Mouse (Mus musculus) urinary bladder, postnatal 25 days (tissue): ENCODE measurements around the gene Elane.

Experiments used
- DNase-seq: peaks from one replicate; pipeline ENCODE4 v3.0.0; 2022; ENCODE audit warnings: low spot score

Gene Elane

DNA sequence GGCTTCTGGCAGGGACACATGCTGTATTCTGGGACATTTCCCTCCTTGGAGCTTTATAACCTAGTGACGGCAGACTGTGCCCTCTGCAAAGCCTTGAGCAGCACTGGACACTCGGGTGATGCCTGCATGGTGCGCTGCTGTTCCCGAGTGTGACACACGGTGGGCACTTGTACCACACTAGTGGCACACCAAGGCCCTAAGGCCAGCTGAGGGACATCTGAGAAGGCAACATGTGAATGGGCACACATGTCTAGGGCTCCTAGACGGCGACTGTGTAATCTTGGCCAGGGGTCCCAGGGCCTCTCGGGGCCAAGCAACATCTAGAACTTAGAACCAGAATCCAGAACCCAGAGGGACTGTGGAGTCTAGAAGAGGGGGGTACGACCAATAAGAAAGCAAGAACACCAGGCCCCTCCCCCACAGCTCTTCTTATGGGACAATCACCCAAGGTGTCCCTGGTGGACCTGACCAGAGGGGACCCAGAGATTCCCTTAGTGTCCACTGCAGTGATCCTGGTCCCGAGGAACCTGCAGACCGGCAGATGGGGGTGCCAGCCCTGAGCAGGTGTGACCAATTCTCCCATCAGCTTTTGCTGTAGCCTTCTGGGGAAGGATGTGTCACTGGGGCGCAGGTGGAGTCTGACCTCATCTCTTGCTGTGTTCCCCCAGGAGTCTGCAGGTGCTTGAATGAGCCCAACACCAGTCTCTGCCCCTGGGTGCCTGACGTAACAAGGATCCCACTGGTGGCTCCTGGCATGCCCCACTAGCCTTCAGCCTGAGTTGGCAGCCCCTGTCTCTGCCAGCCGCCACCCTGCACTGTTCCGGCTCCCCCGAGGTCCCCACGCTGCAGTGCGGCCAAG lies 44.1 kb downstream of the Elane start:
- DNase-seq, result no peak

DNA sequence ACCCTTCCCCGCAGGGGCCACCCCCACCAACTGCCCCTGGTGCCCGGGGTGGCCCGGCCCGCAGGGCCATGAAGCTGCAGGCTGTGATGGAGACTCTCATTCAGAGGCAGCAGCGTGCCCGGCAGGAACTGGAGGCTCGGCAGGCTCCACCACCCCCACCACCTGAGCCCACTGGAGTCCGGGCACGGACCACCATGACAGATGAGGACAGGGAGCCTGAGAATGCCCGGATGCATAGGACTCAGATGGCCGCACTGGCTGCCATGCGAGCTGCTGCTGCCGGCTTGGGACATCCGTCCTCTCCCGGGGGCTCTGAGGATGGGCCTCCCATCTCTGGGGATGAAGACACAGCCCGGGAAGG lies 44.8 kb downstream of the Elane start:
- DNase-seq, result no peak

DNA sequence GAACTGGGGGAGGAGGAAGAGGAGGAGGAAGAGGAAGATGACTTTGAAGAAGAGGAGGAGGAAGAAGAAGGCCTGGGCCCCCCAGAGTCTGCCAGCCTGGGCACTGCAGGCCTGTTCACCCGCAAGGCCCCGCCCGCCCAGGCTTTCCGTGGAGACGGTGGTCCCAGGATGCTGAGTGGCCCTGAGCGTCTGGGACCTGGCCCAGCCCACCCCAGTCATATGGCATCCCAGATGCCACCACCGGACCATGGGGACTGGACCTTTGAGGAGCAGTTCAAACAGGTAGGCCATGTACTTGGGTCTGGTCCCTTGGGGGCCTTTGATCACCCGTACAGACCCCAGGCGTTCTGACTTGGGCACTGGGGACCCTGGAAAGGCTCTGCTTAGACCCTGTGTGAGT lies 45.8 kb downstream of the Elane start:
- DNase-seq, result no peak

DNA sequence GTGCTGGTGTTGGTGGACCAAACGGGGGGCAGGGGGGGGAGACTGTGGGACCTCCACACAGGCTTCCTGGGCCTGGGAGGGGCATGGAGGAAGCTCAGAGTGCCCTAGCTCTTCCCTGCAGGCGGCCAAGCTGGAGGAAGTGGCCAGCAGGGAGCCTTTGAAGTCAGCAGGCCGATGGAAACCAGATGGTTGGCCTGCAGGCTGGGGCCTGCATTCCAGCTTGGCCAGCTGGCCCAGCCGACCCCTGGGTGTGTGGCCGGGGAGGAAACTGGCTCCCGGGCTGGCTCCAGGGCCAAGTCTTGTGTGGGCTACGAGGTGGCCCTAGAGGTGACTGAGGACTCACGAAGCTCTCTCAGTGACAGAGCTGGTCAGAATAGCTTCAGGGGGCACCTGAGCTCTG lies 46.7 kb downstream of the Elane start:
- DNase-seq, result no peak

DNA sequence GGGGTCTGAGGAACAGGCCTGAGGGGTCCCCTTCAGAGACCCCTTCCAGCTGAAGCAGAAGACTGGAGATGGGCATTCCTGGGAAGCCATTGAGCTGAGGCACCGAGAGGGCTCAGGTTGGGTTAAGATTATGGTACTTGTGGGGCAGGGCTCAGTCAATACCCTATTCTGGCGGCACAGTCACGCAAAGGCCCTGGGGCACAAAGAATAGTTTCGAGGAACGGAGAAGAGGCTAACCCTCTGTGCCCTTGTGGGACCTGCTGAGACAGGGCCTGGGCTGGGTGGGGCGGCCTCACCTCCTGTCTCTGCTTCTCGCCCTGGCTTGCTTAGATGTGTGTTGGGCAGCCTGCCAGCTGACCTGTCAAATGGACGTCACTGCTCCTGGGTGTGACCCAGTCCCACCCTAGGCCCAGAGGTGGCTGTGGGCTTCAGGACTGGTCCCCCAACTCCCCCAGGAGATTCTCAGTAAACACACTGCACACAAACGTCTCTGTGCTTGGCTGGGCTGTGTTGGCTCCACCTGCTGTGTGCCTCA lies 47.2 kb downstream of the Elane start:
- no peak for DNase-seq

DNA sequence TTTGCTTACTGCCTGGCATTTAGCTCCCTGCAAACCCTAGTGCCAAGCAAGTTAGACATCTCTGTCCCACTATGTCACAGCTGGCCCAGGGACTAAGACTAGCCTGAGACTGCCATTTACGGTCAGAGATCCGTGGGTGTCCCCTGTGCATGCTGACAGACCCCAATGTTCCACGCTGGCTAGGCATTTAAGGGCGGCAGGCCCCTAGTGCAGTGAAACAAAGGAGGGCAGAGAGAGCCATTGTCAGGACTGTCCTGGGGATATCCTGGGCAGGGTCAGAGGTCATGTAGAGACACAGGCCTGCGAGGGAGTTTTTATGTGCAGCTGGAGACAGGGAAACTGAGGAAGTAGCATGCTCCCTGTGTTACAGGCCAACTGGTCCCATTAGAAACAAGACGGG lies 47.8 kb downstream of the Elane start:
- no peak for DNase-seq

DNA sequence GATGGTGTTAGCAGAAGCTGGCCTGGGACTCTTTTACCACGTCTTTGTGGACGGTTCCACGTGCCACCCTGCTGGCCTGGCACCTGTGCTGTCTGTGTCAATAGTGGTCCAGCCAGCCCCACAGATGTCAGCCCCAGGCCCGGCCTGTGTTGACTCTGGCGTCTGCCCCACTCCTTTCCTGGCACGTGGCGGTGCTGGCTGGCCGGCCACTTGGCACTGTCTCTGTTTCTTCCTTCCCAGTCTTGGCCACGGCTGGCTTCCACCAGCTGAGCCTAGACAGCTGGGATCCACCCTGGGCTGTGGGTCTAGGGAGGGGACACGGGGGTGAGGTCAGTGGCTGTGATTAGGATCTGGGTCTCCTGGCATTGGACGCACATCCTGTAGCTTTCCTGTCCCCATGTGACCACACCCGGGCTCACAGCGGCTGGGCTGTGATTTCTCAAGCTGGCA lies 48.2 kb downstream of the Elane start:
- DNase-seq, result peak; percentile 63

DNA sequence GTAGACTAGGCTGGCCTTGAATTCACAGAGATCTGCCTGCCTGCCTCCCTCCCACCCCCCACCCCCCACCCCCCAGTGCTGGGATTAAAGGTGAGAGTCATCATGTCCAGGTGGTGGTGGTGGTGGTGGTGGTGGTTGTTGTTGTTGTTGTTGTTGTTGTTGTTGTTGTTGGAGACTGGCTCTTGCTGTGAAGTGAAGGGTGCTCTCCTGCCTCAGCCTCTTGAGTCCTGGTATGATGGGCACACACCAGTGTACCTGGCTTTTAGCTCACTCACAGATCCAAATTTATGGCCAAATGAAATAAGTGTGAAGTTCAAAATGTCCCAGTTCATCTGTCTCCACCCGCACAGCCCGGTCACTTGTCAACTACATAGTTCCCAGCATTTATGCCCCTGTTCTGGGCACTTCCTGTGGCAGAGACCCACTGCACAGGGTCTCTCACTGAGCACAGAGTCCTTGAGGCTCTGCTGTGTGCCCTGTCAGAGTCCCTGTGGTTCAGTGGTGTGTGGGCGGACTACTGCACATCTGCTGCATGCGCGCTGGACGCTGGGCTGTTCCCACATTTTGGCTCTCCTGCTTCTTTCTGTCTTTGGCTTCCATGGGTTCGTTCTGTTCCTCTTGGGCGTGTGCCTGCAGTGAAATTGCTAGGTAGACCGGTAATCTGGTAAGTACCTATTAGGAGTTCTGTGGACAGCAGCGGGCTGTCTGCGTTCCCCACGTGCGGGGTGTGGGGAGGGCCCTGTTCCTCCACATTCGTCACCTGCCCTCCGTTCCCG lies 48.9 kb downstream of the Elane start:
- DNase-seq, result no peak

DNA sequence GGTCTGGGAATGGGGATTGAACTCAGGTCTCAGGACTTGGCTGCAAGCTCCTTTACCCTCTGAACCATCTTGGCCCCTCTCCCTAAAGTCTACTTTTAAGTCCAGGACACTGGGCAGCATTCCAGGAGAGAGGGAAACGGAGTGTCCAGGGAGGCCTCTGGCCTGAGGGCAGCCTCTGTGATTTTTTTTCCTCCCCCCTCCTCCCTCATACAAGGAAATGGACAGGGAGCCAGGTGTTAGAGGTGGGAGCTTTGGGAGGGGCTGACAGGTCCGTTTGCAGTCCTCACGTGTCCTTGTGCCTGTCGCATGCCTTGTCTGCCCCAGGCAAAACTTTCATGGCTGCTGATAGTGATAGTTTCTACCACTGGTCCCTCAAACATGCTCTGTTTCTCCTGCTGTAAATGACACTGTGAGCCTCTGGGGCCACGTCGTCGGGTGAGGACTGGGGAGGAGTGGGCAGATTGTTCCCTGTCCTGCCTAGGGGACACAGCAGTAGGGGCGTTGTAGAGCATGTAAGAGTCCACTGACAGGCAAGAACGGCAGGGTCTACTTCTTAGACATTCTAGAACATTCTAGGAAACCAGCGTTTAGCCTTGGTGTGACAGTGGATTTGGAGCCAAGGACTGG lies 50.4 kb downstream of the Elane start:
- DNase-seq, result no peak

DNA sequence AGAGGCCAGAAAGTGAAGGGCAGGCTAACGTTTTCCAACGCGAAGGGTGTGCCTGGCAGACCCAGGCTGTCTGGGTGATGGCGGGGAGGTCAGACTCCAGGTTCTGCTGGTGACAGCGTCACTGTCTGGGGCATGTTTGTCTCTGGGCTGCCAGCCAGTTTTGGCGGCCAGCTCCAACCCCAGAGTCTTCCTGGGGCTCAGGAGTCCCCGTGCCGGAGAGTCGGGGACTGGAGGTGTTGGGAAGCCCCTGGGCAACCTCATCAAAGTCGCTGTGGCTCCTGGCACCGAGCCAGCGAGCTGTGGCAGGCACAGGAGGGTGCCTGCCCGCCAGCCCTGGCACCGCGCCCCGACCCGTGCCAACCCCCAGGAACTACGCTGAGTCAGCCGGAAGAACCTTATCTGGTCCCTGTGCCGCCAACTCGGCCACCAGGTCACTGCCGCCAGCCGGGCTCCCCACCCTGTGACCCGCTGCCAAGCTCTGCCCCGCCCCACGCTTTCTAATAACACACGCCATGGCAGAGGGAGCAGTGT lies 50.9 kb downstream of the Elane start:
- peak; percentile 81 for DNase-seq
